Mouse (Mus musculus): Measurements from ENCODE around the gene Btn1a1.

DNA sequence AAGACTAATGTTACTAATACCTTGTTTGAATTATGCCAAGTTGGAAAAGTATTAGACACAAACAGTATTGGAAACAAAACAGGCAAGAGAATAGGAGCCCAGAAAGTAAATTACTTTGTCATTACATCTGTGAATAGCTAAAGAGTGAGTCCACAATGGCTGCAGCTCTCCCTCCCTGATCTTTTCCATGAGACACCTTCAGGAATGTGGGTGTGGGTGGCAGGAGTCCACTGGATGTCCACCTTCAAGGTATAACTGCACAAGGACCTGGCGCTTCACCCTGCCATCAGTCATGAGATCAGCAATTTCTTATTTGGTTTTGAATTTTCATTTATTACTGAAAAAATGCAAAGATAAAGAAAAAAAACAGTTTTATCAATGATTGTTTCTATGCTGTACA lies 605 bp upstream of the Btn1a1 start:
- TF ChIP-seq EP300 (IDR thresholded peaks at IDR 0.05) (no peak), CTCF (IDR thresholded peaks at IDR 0.05) (no peak)

All from lung, postnatal 0 days (tissue).